Mouse (Mus musculus): ENCODE measurements around the gene Arid3b.
A peak's percentile ranks its signal among the peaks of the same experiment; 100 is the strongest.

Gene Arid3b

DNA sequence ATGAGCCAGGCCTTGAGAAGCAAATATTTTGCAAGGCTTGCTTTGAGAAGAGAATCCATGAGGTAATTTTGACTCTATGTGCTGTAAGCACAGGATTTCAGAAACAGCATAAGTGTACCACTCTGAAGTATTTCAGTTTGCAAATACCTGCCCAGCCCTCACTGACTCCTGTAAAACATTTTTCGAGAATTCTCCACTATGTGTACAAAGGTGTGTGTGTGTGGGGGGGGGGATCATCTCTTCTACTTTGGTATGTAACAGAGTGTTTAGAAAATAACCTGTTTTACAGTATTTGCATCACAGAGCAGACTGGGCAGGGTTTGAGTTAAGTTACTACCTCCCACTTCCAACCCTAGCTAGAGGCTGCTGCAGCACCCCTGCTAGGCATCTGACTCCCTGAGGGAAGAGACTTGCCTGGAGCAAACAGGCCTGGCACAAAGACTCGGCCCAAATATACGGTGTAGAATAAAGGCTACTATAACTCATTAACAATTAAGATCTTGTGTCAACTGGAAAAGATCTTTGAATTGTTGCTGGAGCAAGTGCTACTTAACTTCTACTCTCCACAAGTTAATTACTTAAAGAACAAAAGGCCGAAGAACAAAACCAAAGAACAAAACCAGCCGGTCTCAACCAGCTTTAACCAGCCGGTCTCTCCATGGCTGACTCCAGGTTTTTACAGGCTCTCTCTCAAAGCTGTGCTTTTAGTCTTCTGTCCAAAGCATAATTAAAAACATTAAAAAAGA is 6.6 kb downstream of the Arid3b start:
- DNase-seq = no peak

GRCm38 (mm10) chr9:57823397-57823796 is 13.2 kb downstream of the Arid3b start:
- no peak for DNase-seq

- no peak for DNase-seq
Measured at GRCm38 (mm10) chr9:57822812-57823211, 13.8 kb downstream of the Arid3b start.

- DNase-seq = no peak
Measured at GRCm38 (mm10) chr9:57820186-57821080, 16.2 kb downstream of the Arid3b start.

DNA sequence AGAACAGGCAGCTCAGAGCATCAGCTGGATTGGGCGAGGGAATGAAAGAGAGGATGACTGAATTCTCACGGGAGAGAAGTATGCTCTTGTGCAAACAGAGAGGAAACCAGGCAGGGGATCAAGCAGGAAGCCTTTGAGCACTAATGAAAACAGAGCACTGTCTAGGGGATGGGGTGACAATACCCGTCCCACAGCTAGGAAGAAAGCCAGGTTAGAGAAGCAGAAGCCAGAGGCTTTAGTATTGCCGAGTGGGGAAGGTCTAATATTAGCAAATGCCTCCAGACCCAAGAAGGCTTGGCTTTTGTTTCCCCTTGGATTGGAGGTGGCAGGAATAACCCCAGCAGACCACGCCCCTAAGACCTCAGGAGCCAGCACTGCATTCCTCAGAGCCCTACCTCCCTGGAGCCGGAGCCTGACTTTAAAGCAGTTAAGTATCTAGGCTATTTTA is 19.3 kb downstream of the Arid3b start:
- peak; percentile 95 for DNase-seq

DNA sequence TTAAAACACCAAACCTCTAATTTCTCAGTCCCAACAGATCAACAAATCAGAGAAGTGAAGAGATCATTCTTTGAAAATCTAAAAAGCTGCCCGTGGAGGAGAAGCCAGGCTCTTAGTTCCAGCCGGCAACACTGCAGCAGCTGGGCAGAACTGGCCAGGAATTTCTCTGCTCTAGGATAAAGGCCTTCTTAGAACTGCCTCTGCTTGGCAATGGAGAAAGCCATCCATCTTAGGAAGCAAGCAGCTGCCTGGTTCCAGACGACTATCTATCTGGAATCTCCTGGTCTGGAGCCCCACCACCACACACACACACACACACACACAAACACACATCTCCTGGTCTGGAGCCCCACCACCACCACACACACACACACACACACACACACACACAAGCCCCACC is 21.7 kb downstream of the Arid3b start:
- peak; percentile 81 for DNase-seq

GRCm38 (mm10) chr9:57814014-57814413 is 22.6 kb downstream of the Arid3b start:
- DNase-seq = no peak

DNA sequence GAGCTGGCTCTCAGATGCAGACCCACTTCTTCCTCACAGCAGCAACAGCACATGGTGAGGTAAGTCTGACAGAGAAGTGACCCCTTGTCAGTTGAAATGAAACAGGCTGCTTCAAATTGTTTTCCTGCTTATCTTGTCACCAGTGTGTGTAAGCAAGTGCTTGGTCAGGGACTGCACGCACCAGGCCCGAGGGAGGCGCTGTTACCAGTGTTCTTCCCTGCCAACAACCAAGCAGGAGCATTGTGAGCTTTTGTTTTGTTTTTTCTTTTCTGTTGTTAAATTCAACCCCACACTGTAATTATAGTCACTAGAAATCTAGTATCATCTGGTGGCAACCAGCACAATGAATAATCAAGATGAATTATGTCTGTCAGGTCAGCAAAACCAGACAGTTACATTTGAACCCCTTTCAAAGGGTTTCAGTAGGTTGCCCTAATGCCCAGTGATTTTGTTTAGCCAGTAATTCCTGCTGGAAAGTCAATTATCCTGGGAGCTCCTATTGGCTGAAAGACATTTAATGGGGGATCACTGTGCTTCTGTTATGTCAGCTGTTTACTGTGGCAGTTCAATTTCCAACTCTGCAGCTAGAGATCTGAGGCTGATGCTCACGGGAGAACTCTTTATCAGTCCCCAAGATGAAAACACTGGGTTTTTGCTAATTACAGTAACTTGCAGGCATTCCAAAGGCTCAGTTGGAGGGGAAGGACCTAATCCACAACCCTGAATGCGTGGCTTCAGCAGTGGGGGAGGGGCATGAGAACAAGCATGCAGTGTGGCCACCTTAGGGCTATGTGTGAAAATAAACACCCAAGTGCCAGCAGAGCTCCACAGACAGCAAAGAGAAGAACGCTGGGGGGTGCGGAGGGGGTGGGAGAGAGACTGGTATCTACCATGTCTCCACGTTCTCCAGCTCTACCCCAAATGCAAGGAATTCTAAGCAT is 24.5 kb downstream of the Arid3b start:
- DNase-seq = no peak

DNA sequence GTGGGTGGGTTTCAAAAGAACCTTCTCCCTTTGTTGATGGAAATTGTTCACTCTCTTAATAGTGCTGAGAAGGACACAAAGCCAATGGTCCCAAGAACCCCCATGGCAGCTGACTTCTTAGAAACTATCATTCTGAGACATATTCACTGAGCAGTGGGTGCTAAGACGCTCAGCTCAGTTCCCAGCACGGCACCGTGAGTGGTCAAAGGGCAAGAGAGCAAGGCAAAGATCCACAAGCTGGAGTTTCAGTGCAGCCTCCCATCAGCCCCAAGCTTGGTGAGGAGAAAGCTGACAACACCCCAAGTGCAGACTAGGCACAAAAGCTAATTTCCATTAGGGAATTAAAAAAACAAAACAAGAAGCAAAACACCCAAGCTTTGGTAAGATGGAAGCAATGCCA is 25.9 kb downstream of the Arid3b start:
- DNase-seq = no peak

- no peak for DNase-seq
Measured at GRCm38 (mm10) chr9:57808771-57809310, 27.8 kb downstream of the Arid3b start.

DNA sequence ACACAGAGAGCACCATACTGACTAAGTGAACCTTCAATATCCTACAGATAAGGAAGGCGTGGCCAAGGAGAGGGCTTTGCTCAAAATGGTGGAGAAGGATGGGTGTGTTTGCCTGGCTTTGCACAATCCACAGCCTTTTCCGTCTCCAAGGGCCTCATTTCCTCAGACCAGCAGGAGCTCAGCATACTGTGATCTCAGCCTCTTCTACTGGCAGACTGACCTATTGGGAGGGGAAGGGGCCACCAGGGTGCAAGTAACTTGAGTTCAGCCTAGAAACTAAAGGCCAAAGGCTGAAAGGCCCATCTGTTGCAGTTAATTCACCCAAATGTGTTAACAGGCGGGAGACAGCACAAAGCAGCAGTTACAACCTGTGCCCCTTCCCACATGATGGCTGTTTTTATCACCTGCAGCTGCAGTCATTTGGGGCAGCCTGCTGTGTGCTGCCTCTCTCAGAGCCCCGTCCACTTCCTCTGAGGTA is 29.4 kb downstream of the Arid3b start:
- DNase-seq = no peak

- DNase-seq = no peak
Measured at GRCm38 (mm10) chr9:57806066-57806481, 30.5 kb downstream of the Arid3b start.

GRCm38 (mm10) chr9:57805087-57805737 is 31.4 kb downstream of the Arid3b start:
- DNase-seq = no peak

GRCm38 (mm10) chr9:57803839-57804238 is 32.8 kb downstream of the Arid3b start:
- DNase-seq = no peak

- no peak for DNase-seq
Measured at GRCm38 (mm10) chr9:57803047-57803446, 33.5 kb downstream of the Arid3b start.

- no peak for DNase-seq
Measured at GRCm38 (mm10) chr9:57800325-57800975, 36.1 kb downstream of the Arid3b start.

DNA sequence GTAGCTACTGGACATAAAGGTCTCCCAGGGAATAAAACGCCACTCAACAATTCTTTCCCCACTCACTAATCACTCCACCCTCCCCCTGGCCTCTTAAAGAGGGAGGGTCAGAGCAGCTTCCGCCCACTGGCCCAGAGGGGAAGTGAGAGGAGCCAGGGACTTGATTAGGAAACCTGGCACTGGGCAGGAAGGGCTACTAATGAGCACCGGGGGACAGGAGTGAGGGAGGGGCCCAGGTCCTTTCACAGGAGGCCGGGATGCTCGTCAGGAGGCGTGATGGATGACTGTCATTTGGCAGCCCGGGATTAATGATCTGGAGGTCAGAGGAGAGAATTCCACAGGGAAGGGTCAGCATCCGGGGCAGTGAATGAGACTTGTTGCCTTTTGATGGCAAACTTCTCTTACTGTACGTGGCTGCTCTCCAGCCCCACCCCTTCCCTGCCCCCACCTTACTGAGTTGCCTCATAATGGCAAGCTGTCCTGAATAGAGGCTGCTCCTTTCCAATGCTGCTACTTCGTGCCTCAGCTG is 37.8 kb downstream of the Arid3b start:
- DNase-seq = peak; percentile 98

DNA sequence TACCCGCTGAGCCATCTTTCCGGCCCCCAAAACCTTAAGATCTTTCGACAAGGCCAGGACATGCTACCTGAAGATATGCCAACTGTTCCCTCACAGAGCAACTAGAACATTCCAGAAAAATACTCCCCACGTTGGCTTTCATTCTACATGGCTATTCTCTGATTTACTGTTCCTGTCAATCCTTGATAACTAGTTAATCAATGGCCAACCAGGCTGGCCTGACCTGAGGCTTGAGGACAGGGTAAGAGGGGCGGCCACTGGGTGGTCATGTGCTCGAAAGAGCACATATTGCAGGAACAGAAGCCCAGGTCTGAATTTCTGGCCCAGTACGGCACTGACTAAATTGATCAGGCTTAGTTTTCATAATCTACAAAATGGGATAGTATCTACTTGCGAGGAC is 39.1 kb downstream of the Arid3b start:
- no peak for DNase-seq

DNA sequence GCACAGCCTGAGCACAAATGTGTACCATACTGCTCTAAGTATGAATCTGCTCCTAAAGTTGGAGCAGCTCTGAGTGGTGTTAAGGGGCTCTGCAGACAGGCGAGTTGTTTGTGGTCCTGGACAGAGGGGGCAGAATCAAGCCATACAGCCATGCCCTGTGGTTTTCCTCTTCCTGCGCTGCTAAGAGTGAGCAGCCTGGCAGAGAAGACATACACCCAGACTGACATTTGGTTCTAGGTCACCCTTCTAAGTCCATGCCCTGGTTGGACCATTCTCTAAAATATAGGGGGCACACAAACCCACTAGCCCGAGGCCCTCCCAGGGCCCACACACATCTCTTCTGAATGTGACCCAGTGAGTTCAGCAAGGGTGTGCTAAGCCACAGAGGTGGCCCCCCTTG is 46.9 kb downstream of the Arid3b start:
- DNase-seq = no peak

GRCm38 (mm10) chr9:57782656-57783055 is 53.9 kb downstream of the Arid3b start:
- DNase-seq = no peak

DNA sequence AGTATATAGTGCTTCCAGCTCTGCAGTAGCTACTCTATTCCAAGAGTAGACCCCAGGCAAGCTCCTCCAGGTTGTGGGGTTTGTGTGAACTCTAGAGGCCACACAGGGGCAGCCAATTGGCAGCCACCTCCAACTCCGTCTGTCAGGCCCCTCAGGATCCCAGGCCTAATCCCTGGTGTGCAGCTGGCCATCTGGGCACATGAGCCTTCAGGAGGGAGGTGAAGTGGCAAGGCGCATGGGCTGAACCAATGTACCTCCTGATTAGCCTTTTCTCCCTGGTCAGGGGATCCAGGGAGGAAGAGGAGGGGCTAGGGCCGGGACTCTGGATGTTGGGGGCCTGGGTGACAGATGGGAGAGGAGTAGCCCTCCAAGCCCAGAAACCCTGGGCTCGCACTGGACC is 60.9 kb downstream of the Arid3b start:
- DNase-seq = peak; percentile 81

Data from heart, adult 11 months (tissue).